Mouse (Mus musculus) CH12.LX (cell line): ENCODE measurements around the gene Pdcd6. TPM values are rescaled to one million over a fixed set of nuclear protein-coding genes. Genes with fewer than 3 reads are reported as not detected.

Source experiments
- DNase-seq: peaks from one replicate; pipeline ENCODE4 v3.0.0-alpha.2; 2013; ENCODE audit errors: extremely low read depth
- H3K27ac ChIP-seq: 2 replicates; pipeline ENCODE4 v1.5.1; 2012; ENCODE audit warnings: low read depth, mild to moderate bottlenecking, control low read depth, moderate library complexity; ENCODE audit not compliant: insufficient read depth
- H3K27me3 ChIP-seq: replicated peaks from 2 replicates; pipeline ENCODE3; 2012; ENCODE audit warnings: inconsistent platforms
- H3K36me3 ChIP-seq, 2 experiments: replicated peaks in 1 of 2; 2 replicates each; pipeline versions ENCODE3 to v1.6.1; 2012; ENCODE audit warnings: inconsistent platforms in 1 of 2, low read length in 1 of 2, mild to moderate bottlenecking in 1 of 2, mixed read lengths in 1 of 2, moderate library complexity in 1 of 2; ENCODE audit not compliant: control insufficient read depth in 1 of 2, insufficient read depth in 1 of 2
- H3K4me1 ChIP-seq, 2 experiments: 2 replicates each; pipeline ENCODE4 v1.6.1; 2012; ENCODE audit warnings: inconsistent platforms in 1 of 2, moderate library complexity in 1 of 2; ENCODE audit not compliant: insufficient read depth in 2 of 2, control insufficient read depth in 1 of 2
- H3K4me2 ChIP-seq: 2 replicates; pipeline ENCODE4 v1.6.1; 2012; ENCODE audit warnings: low read depth, mild to moderate bottlenecking, control low read depth; ENCODE audit not compliant: poor library complexity, insufficient read depth, severe bottlenecking
- H3K4me3 ChIP-seq, 3 experiments: fragments of 150-350 bp in 1 of 3; sonication (generic) in 1 of 3; replicated peaks in 1 of 3; 2 replicates each; pipeline versions ENCODE3 to v1.5.1; 2011 to 2012; ENCODE audit warnings: low read depth in 2 of 3, low read length in 2 of 3, mild to moderate bottlenecking in 2 of 3, moderate library complexity in 2 of 3, control low read depth in 1 of 3, improper control_type of control experiment in 1 of 3, inconsistent platforms in 1 of 3, mixed read lengths in 1 of 3; ENCODE audit not compliant: poor library complexity in 1 of 3
- H3K79me2 ChIP-seq: replicated peaks from 2 replicates; pipeline ENCODE4 v1.6.1; 2012; ENCODE audit warnings: mild to moderate bottlenecking, moderate library complexity; ENCODE audit not compliant: control insufficient read depth, poor library complexity, insufficient read depth, severe bottlenecking; ENCODE audit errors: extremely low read depth
- H3K9ac ChIP-seq: 2 replicates; pipeline ENCODE4 v1.6.1; 2012; ENCODE audit warnings: low read depth, mild to moderate bottlenecking, control low read depth, moderate library complexity; ENCODE audit not compliant: insufficient read depth
- H3K9me3 ChIP-seq: replicated peaks from 2 replicates; pipeline ENCODE3; 2012; ENCODE audit warnings: low read length, inconsistent platforms, mixed read lengths
- BHLHE40 ChIP-seq: IDR thresholded peaks from 2 replicates; pipeline ENCODE4 v1.6.1; 2011; ENCODE audit warnings: mild to moderate bottlenecking, low read depth, low read length, improper control_type of control experiment
- CHD1 ChIP-seq: IDR thresholded peaks from 2 replicates; pipeline ENCODE4 v1.6.1; 2012; ENCODE audit warnings: low read depth, low read length, improper control_type of control experiment, inconsistent platforms
- CHD2 ChIP-seq: IDR thresholded peaks from 2 replicates; pipeline ENCODE4 v1.6.1; 2011; ENCODE audit warnings: low read length, improper control_type of control experiment
- ELF1 ChIP-seq: IDR thresholded peaks from 2 replicates; pipeline ENCODE4 v1.6.1; 2014; ENCODE audit warnings: low read depth, mild to moderate bottlenecking, inconsistent platforms, low read length, improper control_type of control experiment
- EP300 ChIP-seq: IDR thresholded peaks from 2 replicates; pipeline ENCODE4 v1.6.1; 2011; ENCODE audit warnings: low read length, improper control_type of control experiment
- HCFC1 ChIP-seq: IDR thresholded peaks from 2 replicates; pipeline ENCODE4 v1.6.1; 2012; ENCODE audit warnings: low read depth, mild to moderate bottlenecking, inconsistent platforms, low read length, improper control_type of control experiment
- IRF4 ChIP-seq: IDR thresholded peaks from 2 replicates; pipeline ENCODE4 v1.6.1; 2014; ENCODE audit warnings: low read depth, mild to moderate bottlenecking, inconsistent platforms, low read length, improper control_type of control experiment
- KAT2A ChIP-seq: IDR thresholded peaks from 2 replicates; pipeline ENCODE4 v1.6.1; 2012; ENCODE audit warnings: low read length, improper control_type of control experiment, inconsistent platforms; ENCODE audit not compliant: insufficient replicate concordance
- MAX ChIP-seq: IDR thresholded peaks from 2 replicates; pipeline ENCODE4 v1.6.1; 2011; ENCODE audit warnings: low read length, improper control_type of control experiment
- MAZ ChIP-seq: IDR thresholded peaks from 2 replicates; pipeline ENCODE4 v1.6.1; 2012; ENCODE audit warnings: low read depth, mild to moderate bottlenecking, inconsistent platforms, low read length, improper control_type of control experiment, moderate library complexity
- MEF2A ChIP-seq: IDR thresholded peaks from 2 replicates; pipeline ENCODE4 v1.6.1; 2014; ENCODE audit warnings: low read depth, mild to moderate bottlenecking, inconsistent platforms, low read length, improper control_type of control experiment, borderline replicate concordance
- MXI1 ChIP-seq: IDR thresholded peaks from 2 replicates; pipeline ENCODE4 v1.6.1; 2011; ENCODE audit warnings: mild to moderate bottlenecking, low read depth, low read length, improper control_type of control experiment
- MYC ChIP-seq: IDR thresholded peaks from 2 replicates; pipeline ENCODE4 v1.6.1; 2011; ENCODE audit warnings: low read depth, mild to moderate bottlenecking, improper control_type of control experiment, low read length
- NRF1 ChIP-seq: IDR thresholded peaks from 2 replicates; pipeline ENCODE4 v1.6.1; 2014; ENCODE audit warnings: low read depth, mild to moderate bottlenecking, inconsistent platforms, low read length, improper control_type of control experiment, moderate library complexity
- PAX5 ChIP-seq: IDR thresholded peaks from 2 replicates; pipeline ENCODE4 v1.6.1; 2012; ENCODE audit warnings: low read length, inconsistent platforms, mixed read lengths
- TCF12 ChIP-seq: IDR thresholded peaks from 2 replicates; pipeline ENCODE4 v1.6.1; 2014; ENCODE audit warnings: low read depth, mild to moderate bottlenecking, inconsistent platforms, low read length, improper control_type of control experiment
- UBTF ChIP-seq: IDR thresholded peaks from 2 replicates; pipeline ENCODE4 v1.6.1; 2012; ENCODE audit warnings: low read depth, mild to moderate bottlenecking, inconsistent platforms, low read length, improper control_type of control experiment, moderate library complexity
- USF1 ChIP-seq: IDR thresholded peaks from 2 replicates; pipeline ENCODE4 v1.6.1; 2014; ENCODE audit warnings: low read depth, mild to moderate bottlenecking, inconsistent platforms, low read length, improper control_type of control experiment
- USF2 ChIP-seq: conservative IDR thresholded peaks from 2 replicates; pipeline ENCODE4 v1.6.1; 2011; ENCODE audit warnings: low read depth, low read length, improper control_type of control experiment
- ZC3H11A ChIP-seq: IDR thresholded peaks from 2 replicates; pipeline ENCODE4 v1.6.1; 2012; ENCODE audit warnings: low read depth, mild to moderate bottlenecking, inconsistent platforms, low read length, improper control_type of control experiment
- ZMIZ1 ChIP-seq: IDR thresholded peaks from 2 replicates; pipeline ENCODE4 v1.6.1; 2012; ENCODE audit warnings: low read depth, mild to moderate bottlenecking, inconsistent platforms, low read length, improper control_type of control experiment
- ZNF384 ChIP-seq: IDR thresholded peaks from 2 replicates; pipeline ENCODE4 v1.6.1; 2012; ENCODE audit warnings: low read depth, low read length, improper control_type of control experiment, inconsistent platforms
- dilution Hi-C: fragments of 300-500 bp; cut with MboI; formaldehyde crosslinking; loops from 2 replicates; pipeline ENCODE4 v1.14.3; 2020; ENCODE audit warnings: low sequenced_read_pairs; ENCODE audit not compliant: extremely low pct_unique_long_range_greater_than_20kb, extremely low pct_ligation_motif_present
- in situ Hi-C: fragments of 300-500 bp; cut with MboI; formaldehyde crosslinking; loops from 3 replicates; pipeline ENCODE4 v1.14.3; 2019; ENCODE audit warnings: low sequenced_read_pairs, low pct_ligation_motif_present, low pct_unique_long_range_greater_than_20kb, mixed read lengths
- polyA plus RNA-seq: library from polyadenylated mRNA; unstranded; fragments of >175 nt; gene quantifications from 2 replicates; pipeline ENCODE4 v1.2.1, GENCODE M21; 2012; ENCODE audit warnings: low read depth; ENCODE audit not compliant: insufficient read length
- total RNA-seq, 2 experiments: library from RNA; depleted of rRNA; stranded (reverse); fragments of 300-350 nt in 1 of 2; fragments of >200 nt in 1 of 2; gene quantifications; 2 replicates each; pipeline ENCODE4 v1.2.3; 2012 to 2014

Pdcd6 gene
- total and polyA plus RNA-seq, 3 experiments, result 124 to 213 (median 136) TPM

- TF ChIP-seq MXI1, result no peak
- no peak for TF ChIP-seq MEF2A
- H3K79me2 ChIP-seq, result no peaks in the 10 kb centered on the region
- DNase-seq, result no peak
- no peaks in the 10 kb centered on the region for H3K4me1 ChIP-seq
- no peak overlapping the region for H3K9ac ChIP-seq
- H3K36me3 ChIP-seq, result peaks cover 58 to 75% of the 10 kb centered on the region in 2 experiments
- H3K27me3 ChIP-seq, result no peaks in the 10 kb centered on the region
- dilution Hi-C loops (no loop called here), in situ Hi-C loops (loop anchor here (25.0 kb wide), 1 partner anchor 183 kb away; no protein-coding TSS in a partner anchor)
- no peak overlapping the region for H3K4me3 ChIP-seq
- H3K4me2 ChIP-seq, result no peak overlapping the region
- H3K27ac ChIP-seq, result no peak overlapping the region
- no peaks in the 10 kb centered on the region for H3K9me3 ChIP-seq
Measured at GRCm38 (mm10) chr13:74329321-74329720, 11.9 kb upstream of the Pdcd6 start.

- TF ChIP-seq CHD1 (no peak), MAX (no peak), PAX5 (no peak), HCFC1 (no peak), MYC (no peak), ZC3H11A (no peak), MXI1 (no peak), ZMIZ1 (no peak), USF2 (no peak)
- dilution Hi-C loops, result no loop called here
- in situ Hi-C loops, result no loop called here
- DNase-seq, result peak; percentile 7
- Histone ChIP-seq H3K79me2 (peaks cover 25% of the 10 kb centered on the region), H3K36me3 (peaks cover 18 to 50% of the 10 kb centered on the region in 2 experiments), H3K4me1 (peaks cover 0 to 25% of the 10 kb centered on the region in 2 experiments; a peak in 2 of 4 replicates), H3K27ac (0 out of 2 replicates have a peak overlapping the region, but pooled peaks have one; percentile 16), H3K4me3 (peak overlapping the region; percentile 84 to 97 (median 90)), H3K9me3 (no peaks in the 10 kb centered on the region), H3K9ac (peak overlapping the region; percentile 73), H3K4me2 (peak overlapping the region; percentile 73), H3K27me3 (no peaks in the 10 kb centered on the region)
Measured at GRCm38 (mm10) chr13:74316789-74317169, 601 bp downstream of the Pdcd6 start.

GRCm38 (mm10) chr13:74316386-74316785, 994 bp downstream of the Pdcd6 start:
- dilution Hi-C loops (no loop called here), in situ Hi-C loops (no loop called here)
- no peaks in the 10 kb centered on the region for H3K27me3 ChIP-seq
- peaks cover 18 to 50% of the 10 kb centered on the region in 2 experiments for H3K36me3 ChIP-seq
- TF ChIP-seq MAZ (no peak), EP300 (no peak), USF1 (no peak), MEF2A (no peak), IRF4 (no peak), NRF1 (no peak), ZNF384 (no peak), MAX (no peak), TCF12 (no peak), KAT2A (no peak), MXI1 (no peak), ELF1 (no peak), CHD2 (no peak), BHLHE40 (no peak), UBTF (no peak)
- no peak for DNase-seq
- peaks cover 0 to 25% of the 10 kb centered on the region in 2 experiments; a peak in 2 of 4 replicates for H3K4me1 ChIP-seq
- peak overlapping the region; percentile 73 for H3K9ac ChIP-seq
- peak overlapping the region; percentile 73 for H3K4me2 ChIP-seq
- peak overlapping the region; percentile 84 to 97 (median 90) for H3K4me3 ChIP-seq
- no peaks in the 10 kb centered on the region for H3K9me3 ChIP-seq
- H3K79me2 ChIP-seq, result peaks cover 25% of the 10 kb centered on the region
- 0 out of 2 replicates have a peak overlapping the region, but pooled peaks have one; percentile 3 for H3K27ac ChIP-seq
